Mouse (Mus musculus): ENCODE data around the gene D230025D16Rik. TPM values are rescaled to one million over a fixed set of nuclear protein-coding genes. Genes with fewer than 3 reads are reported as not detected.

Gene D230025D16Rik
- total and polyA plus RNA-seq, 2 experiments from 2014 or later, result 25.5 to 40.7 TPM

DNA sequence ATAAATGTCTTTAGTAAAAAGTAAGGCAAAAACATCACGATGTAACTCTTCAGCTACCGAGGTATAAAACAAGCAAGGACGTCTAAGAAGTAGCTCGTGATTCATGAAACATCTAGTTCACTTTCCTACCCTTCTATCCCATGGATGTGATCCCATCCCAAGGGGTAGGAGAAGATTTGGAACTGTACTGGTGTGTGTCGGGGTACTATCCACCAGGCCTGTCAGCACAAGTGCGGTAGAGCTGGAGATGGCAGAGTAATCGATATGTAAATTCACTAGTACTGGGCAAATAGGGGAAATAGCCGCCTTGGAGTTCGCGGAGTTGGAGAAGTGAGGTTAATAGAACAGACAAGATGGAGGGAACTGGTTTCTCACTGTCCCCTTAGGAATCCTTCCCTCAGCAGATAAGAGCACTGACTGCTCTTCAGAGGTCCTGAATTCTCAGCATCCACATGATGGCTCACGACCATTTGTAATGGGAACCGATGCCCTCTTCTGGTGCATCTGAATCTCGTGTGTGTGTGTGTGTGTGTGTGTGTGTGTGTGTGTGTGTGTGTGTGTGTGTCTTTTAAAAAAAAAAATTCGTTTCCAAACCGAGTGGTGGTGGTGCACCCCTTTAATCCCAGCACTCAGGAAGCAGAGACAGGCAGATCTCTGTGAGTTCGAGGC lies 38.4 kb downstream of the D230025D16Rik start:
- ATAC-seq (no peak), DNase-seq (no peak)
- Histone ChIP-seq H3K27me3 (ENCODE audit: insufficient read depth, low read length) (peaks cover 64% of the 10 kb centered on the region), H3K4me3 (ENCODE audit: low read depth, low read length) (no peak overlapping the region), H3K4me2 (ENCODE audit: low read depth) (no peak overlapping the region), H3K9ac (no peak overlapping the region), H3K36me3 (ENCODE audit: insufficient read depth) (no peaks in the 10 kb centered on the region), H3K9me3 (ENCODE audit: low read length) (no peaks in the 10 kb centered on the region), H3K4me1 (ENCODE audit: insufficient read depth) (no peaks in the 10 kb centered on the region), H3K27ac (ENCODE audit: low read depth, low read length) (no peak overlapping the region)
- peak; percentile 34 for TF ChIP-seq CTCF (IDR thresholded peaks at IDR 0.05; ENCODE audit: low read depth)
- WGBS, result 42% methylated on average over 16 of the region's 16 CpGs

GRCm38 (mm10) chr8:105264024-105264982 lies 39.4 kb downstream of the D230025D16Rik start, which contains the start of the genes Tradd and Fbxl8:
Tradd (minus strand) TSS chr8:105264609.
Fbxl8 (plus strand) TSS chr8:105264648.
- Histone ChIP-seq H3K36me3 (ENCODE audit: insufficient read depth) (no peaks in the 10 kb centered on the region), H3K27ac (ENCODE audit: low read depth, low read length) (no peak within 1 kb of the TSS), H3K27me3 (ENCODE audit: insufficient read depth, low read length) (peaks cover 61% of the 10 kb centered on the region), H3K9ac (peak within 1 kb of the TSS; percentile 50), H3K4me1 (ENCODE audit: insufficient read depth) (peaks cover under 1% of the 10 kb centered on the region; the same call in 1 of the 2 replicates), H3K4me2 (ENCODE audit: low read depth) (peak within 1 kb of the TSS; percentile 63), H3K4me3 (ENCODE audit: low read depth, low read length) (peak within 1 kb of the TSS; percentile 61), H3K9me3 (ENCODE audit: low read length) (no peaks in the 10 kb centered on the region)
- 0 out of 2 replicates have a peak, but pooled peaks have one; percentile 8 for ATAC-seq
- 2% methylated on average over 54 of the region's 54 CpGs for WGBS
- DNase-seq, result no peak
- 0 out of 2 replicates have a peak, but pooled peaks have one; percentile 13 for TF ChIP-seq CTCF (IDR thresholded peaks at IDR 0.05; ENCODE audit: low read depth)

GRCm38 (mm10) chr8:105265128-105265527 lies 40.2 kb downstream of the D230025D16Rik start:
- H3K9me3 ChIP-seq (ENCODE audit: low read length), result no peaks in the 10 kb centered on the region
- TF ChIP-seq CTCF (IDR thresholded peaks at IDR 0.05; ENCODE audit: low read depth), result no peak
- DNase-seq (no peak), ATAC-seq (no peak)
- H3K9ac ChIP-seq, result no peak overlapping the region
- no peak overlapping the region for H3K27ac ChIP-seq (ENCODE audit: low read depth, low read length)
- peaks cover 4% of the 10 kb centered on the region; the same call in 1 of the 2 replicates for H3K4me1 ChIP-seq (ENCODE audit: insufficient read depth)
- H3K4me3 ChIP-seq (ENCODE audit: low read depth, low read length), result peak overlapping the region; percentile 61; the same call in 1 of the 2 replicates
- peaks cover 61% of the 10 kb centered on the region for H3K27me3 ChIP-seq (ENCODE audit: insufficient read depth, low read length)
- 16% methylated on average over 10 of the region's 10 CpGs for WGBS
- H3K4me2 ChIP-seq (ENCODE audit: low read depth), result peak overlapping the region; percentile 63; the same call in 1 of the 2 replicates
- H3K36me3 ChIP-seq (ENCODE audit: insufficient read depth), result no peaks in the 10 kb centered on the region

GRCm38 (mm10) chr8:105266775-105267174 lies 41.8 kb downstream of the D230025D16Rik start:
- Histone ChIP-seq H3K4me3 (ENCODE audit: low read depth, low read length) (no peak overlapping the region), H3K9ac (no peak overlapping the region), H3K4me1 (ENCODE audit: insufficient read depth) (peaks cover 4% of the 10 kb centered on the region; the same call in 1 of the 2 replicates), H3K9me3 (ENCODE audit: low read length) (no peaks in the 10 kb centered on the region), H3K4me2 (ENCODE audit: low read depth) (no peak overlapping the region), H3K36me3 (ENCODE audit: insufficient read depth) (no peaks in the 10 kb centered on the region), H3K27me3 (ENCODE audit: insufficient read depth, low read length) (peaks cover 64% of the 10 kb centered on the region), H3K27ac (ENCODE audit: low read depth, low read length) (no peak overlapping the region)
- 9% methylated on average over 13 of the region's 13 CpGs for WGBS
- ATAC-seq (no peak), DNase-seq (no peak)
- TF ChIP-seq CTCF (IDR thresholded peaks at IDR 0.05; ENCODE audit: low read depth), result no peak

- peak; percentile 97 for DNase-seq
- peak overlapping the region; percentile 85 for H3K4me2 ChIP-seq (ENCODE audit: low read depth)
- no peaks in the 10 kb centered on the region for H3K36me3 ChIP-seq (ENCODE audit: insufficient read depth)
- no peak for TF ChIP-seq CTCF (IDR thresholded peaks at IDR 0.05; ENCODE audit: low read depth)
- H3K27ac ChIP-seq (ENCODE audit: low read depth, low read length), result no peak overlapping the region
- peaks cover 73% of the 10 kb centered on the region for H3K27me3 ChIP-seq (ENCODE audit: insufficient read depth, low read length)
- H3K9me3 ChIP-seq (ENCODE audit: low read length), result no peaks in the 10 kb centered on the region
- peaks cover 4% of the 10 kb centered on the region; the same call in 1 of the 2 replicates for H3K4me1 ChIP-seq (ENCODE audit: insufficient read depth)
- peak overlapping the region; percentile 51 for H3K4me3 ChIP-seq (ENCODE audit: low read depth, low read length)
- WGBS, result under 1% methylated on average over 65 of the region's 65 CpGs
- H3K9ac ChIP-seq, result peak overlapping the region; percentile 48
- ATAC-seq, result peak; percentile 95
Measured at GRCm38 (mm10) chr8:105268342-105269074, 43.6 kb downstream of the D230025D16Rik start.

DNA sequence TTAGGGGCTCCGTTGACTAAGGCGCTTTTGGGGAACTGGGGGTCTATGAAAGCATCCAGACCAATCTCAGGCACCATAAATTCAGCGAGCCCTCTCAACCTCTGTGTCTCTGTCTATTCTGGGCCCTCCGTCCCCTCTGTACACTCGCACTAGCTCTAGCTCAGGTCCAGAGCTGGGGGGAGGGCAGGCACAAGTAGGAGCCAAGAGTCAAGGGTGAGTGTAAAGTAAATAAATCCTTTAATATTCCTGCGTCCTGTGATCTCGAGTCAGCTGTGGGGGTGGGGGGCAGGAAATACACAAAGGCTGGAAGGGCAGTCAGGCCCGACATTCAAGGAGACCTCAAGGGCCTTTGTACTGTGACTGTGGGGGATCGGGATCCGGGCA lies 44.1 kb downstream of the D230025D16Rik start:
- WGBS, result 1% methylated on average over 10 of the region's 10 CpGs
- Histone ChIP-seq H3K27ac (ENCODE audit: low read depth, low read length) (no peak overlapping the region), H3K4me3 (ENCODE audit: low read depth, low read length) (peak overlapping the region; percentile 51), H3K36me3 (ENCODE audit: insufficient read depth) (no peaks in the 10 kb centered on the region), H3K4me2 (ENCODE audit: low read depth) (peak overlapping the region; percentile 85), H3K9me3 (ENCODE audit: low read length) (no peaks in the 10 kb centered on the region), H3K4me1 (ENCODE audit: insufficient read depth) (peaks cover 4% of the 10 kb centered on the region; the same call in 1 of the 2 replicates), H3K27me3 (ENCODE audit: insufficient read depth, low read length) (peaks cover 71% of the 10 kb centered on the region), H3K9ac (peak overlapping the region; percentile 48)
- TF ChIP-seq CTCF (IDR thresholded peaks at IDR 0.05; ENCODE audit: low read depth), result no peak
- ATAC-seq (no peak), DNase-seq (no peak)

All from forebrain, postnatal 0 days (tissue).